Mouse (Mus musculus) megakaryocyte-erythroid progenitor cell, adult 5-6 weeks (primary cell): ENCODE results near the gene Znfx1. TPM values are rescaled to one million over a fixed set of nuclear protein-coding genes. Genes with fewer than 3 reads are reported as not detected.

ENCODE experiments used
- ATAC-seq: replicated peaks from 2 replicates; pipeline ENCODE4 v1.8.0; 2016; ENCODE audit warnings: mild to moderate bottlenecking, inconsistent platforms; ENCODE audit not compliant: severe bottlenecking, poor library complexity, low FRiP score, low TSS enrichment
- total RNA-seq, 2 experiments: library from RNA; stranded (forward) in 1 of 2; stranded (reverse) in 1 of 2; fragments of 200-1000, 215-1000 nt in 1 of 2; fragments of >200 nt in 1 of 2; fragmentation: Nextera tagmentation in 1 of 2; gene quantifications; 2 replicates each; pipeline ENCODE4 v1.2.3; 2014 to 2017

The Znfx1 gene
- total RNA-seq, 2 experiments from 2014 or later: 21.1 to 23.7 TPM

- ATAC-seq: no peak
Measured at GRCm38 (mm10) chr2:167074587-167074986, 11.8 kb upstream of the Znfx1 start.

GRCm38 (mm10) chr2:167071641-167072601 is 9.1 kb upstream of the Znfx1 start:
- peak; percentile 78 for ATAC-seq

- ATAC-seq: no peak
Measured at GRCm38 (mm10) chr2:167071266-167071640, 8.4 kb upstream of the Znfx1 start.

- no peak for ATAC-seq
Measured at GRCm38 (mm10) chr2:167070341-167070740, 7.5 kb upstream of the Znfx1 start.

- ATAC-seq: no peak
Measured at GRCm38 (mm10) chr2:167067575-167067974, 4.8 kb upstream of the Znfx1 start.

- 0 out of 2 replicates have a peak, but pooled peaks have one; percentile 3 for ATAC-seq
Measured at GRCm38 (mm10) chr2:167066528-167067516, 4.0 kb upstream of the Znfx1 start.

GRCm38 (mm10) chr2:167066031-167066430 is 3.2 kb upstream of the Znfx1 start:
- no peak for ATAC-seq

GRCm38 (mm10) chr2:167064601-167065295 is 1.9 kb upstream of the Znfx1 start:
- ATAC-seq: no peak

- no peak for ATAC-seq
Measured at GRCm38 (mm10) chr2:167063906-167064496, 1.2 kb upstream of the Znfx1 start.

GRCm38 (mm10) chr2:167062497-167062911 is 311 bp downstream of the Znfx1 start:
- ATAC-seq: peak; percentile 76

- no peak for ATAC-seq
Measured at GRCm38 (mm10) chr2:167061381-167062034, 1.3 kb downstream of the Znfx1 start.

GRCm38 (mm10) chr2:167060761-167061160 is 2.1 kb downstream of the Znfx1 start:
- no peak for ATAC-seq

GRCm38 (mm10) chr2:167060360-167060759 is 2.5 kb downstream of the Znfx1 start:
- ATAC-seq: no peak

- no peak for ATAC-seq
Measured at GRCm38 (mm10) chr2:167059960-167060359, 2.9 kb downstream of the Znfx1 start.

- no peak for ATAC-seq
Measured at GRCm38 (mm10) chr2:167059536-167059935, 3.3 kb downstream of the Znfx1 start.

GRCm38 (mm10) chr2:167058814-167059387 is 3.9 kb downstream of the Znfx1 start:
- no peak for ATAC-seq

GRCm38 (mm10) chr2:167058201-167058600 is 4.6 kb downstream of the Znfx1 start:
- no peak for ATAC-seq

- no peak for ATAC-seq
Measured at GRCm38 (mm10) chr2:167056942-167057323, 5.9 kb downstream of the Znfx1 start.
